Mouse (Mus musculus) G1E-ER4 (cell line): Measurements from ENCODE around the gene Stx8. TPM values are rescaled to one million over a fixed set of nuclear protein-coding genes. Genes with fewer than 3 reads are reported as not detected.

Experiments used
- GATA1 ChIP-seq: IDR thresholded peaks from one replicate; pipeline ENCODE4 v1.8.0; 2012; ENCODE audit warnings: low read length, inconsistent platforms
- polyA plus RNA-seq: library from polyadenylated mRNA; stranded (reverse); fragments of >175 nt; gene quantifications from 2 replicates; pipeline ENCODE4 v1.2.3, GENCODE M21; 2012

The Stx8 gene
- polyA plus RNA-seq, 1 experiment, result 0.66 TPM

- TF ChIP-seq GATA1, result no peak
Observed at GRCm38 (mm10) chr11:68049261-68050165, 83.5 kb downstream of the Stx8 start.

GRCm38 (mm10) chr11:68050725-68051124 lies 84.7 kb downstream of the Stx8 start:
- no peak for TF ChIP-seq GATA1

GRCm38 (mm10) chr11:68051305-68051704 lies 85.3 kb downstream of the Stx8 start:
- TF ChIP-seq GATA1, result no peak

DNA sequence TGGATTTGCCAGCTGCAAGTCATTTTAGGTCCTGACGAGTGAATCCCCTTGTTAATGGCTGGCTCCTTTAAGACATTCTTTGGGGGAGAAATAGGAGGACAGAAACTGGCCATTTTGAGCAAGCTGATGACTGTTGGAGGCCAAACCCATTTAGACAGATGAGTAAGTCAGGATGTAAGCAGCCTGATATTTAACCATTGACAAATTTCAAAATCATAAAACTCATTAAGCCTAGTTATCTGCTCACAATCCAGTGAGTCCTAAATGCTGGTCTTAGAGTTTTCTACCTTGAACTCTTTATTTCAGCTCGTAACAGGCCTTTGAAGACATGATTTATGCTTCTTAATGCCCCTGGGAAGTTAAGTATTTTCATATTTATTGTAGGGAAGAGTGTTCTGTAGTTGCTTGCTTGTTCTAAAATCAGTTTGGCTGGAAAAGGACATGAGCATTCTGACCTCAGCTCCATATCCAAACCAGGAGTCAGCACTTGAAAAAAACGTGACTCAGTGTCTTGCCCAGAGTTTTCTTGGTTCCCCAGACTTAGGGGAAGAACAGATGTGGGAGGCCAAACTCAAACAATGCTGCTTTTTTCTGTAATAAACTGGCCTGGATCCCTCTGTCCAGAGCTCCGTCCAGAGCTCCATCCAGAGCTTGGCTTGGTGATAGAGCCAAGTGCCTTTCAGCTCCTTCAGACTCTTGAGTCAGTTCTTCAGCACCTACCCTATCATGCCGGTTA lies 92.6 kb downstream of the Stx8 start:
- TF ChIP-seq GATA1, result no peak

DNA sequence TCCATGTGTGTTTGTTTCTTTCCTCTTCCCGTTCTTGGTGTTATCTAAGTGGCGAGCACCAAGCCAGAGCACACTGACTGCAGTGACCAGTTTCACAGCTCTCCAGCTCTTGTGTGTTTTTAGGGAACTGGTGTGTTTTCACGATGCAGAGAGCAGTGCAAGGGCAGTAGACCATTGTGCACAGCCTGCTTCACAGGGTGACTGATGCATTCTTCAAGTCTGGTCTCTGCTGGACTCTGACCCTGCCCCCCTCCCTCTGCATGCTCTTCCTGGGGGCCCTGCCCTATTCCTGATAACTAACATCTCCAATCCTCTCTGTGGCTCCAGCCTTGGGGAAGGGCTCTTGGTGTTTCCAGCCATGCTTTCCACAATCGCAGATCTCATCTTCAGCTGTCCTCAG lies 94.7 kb downstream of the Stx8 start:
- TF ChIP-seq GATA1, result no peak

DNA sequence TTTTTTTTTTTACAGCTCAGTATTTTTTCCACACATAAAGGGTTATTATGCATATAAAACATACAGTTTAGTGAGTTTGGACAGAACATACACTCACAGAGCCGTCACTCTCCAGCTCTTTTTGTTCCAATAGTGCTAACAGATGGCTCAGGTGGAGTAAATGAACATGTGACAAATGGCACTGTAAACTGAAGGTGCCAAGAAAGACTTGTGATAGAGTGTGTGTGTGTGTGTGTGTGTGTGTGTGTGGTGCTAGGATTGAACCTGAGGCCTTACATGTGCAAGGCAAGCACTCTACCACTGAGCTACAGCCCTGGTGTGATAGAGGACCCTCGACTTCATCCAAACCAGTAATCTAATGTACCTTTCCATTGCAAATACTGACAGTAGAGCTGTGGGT lies 96.1 kb downstream of the Stx8 start:
- no peak for TF ChIP-seq GATA1

GRCm38 (mm10) chr11:68067806-68068205 lies 101.8 kb downstream of the Stx8 start:
- TF ChIP-seq GATA1, result no peak

- no peak for TF ChIP-seq GATA1
Observed at GRCm38 (mm10) chr11:68070086-68070485, 104.1 kb downstream of the Stx8 start.

DNA sequence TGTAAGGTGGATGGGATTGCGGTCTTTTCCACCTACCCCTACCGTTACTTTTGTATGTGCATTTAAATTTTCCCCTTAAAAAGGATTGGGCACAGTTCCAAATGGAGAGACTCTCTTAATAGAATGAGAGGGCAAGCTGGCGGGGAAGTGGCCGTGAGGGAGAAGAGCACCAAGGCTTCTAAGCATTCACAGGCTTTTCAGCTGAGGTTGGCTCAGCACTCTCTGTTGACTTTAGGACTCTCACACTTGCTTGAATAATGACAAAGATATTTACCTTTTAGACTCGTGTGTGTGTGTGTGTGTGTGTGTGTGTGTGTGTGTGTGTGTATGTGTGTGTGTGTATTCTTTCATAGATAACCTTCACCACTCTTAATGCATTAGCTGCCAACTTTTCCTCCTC lies 105.8 kb downstream of the Stx8 start:
- TF ChIP-seq GATA1, result no peak

DNA sequence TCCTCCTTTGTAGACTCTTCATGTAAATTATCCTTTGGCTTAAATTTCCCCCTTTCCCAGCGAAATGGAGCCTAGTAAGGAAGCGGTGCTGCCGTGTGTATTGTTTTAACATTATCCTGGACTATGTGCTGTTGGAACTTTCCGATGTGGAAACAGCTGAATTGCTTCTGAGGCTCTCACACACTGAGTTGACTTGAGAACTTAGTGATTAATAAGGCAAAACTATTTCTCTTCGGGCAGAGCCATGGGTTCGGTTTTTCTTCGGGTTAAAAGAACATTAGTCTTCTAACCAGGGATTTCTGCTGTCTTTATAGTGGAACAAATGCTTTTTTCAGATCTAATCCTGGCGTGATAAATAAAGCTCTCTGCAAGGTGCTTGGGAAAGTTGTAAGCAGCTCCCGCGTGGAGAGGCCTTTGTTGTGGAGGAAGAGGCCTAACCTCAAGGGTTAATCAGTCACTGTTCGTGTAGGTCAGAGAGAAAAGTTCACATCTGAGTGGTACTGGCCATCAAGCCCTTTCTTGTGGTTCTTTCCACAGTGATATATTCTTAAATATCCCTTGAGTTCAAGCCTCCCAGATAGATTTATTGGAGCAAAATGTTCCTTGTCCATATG lies 106.7 kb downstream of the Stx8 start:
- TF ChIP-seq GATA1, result no peak

DNA sequence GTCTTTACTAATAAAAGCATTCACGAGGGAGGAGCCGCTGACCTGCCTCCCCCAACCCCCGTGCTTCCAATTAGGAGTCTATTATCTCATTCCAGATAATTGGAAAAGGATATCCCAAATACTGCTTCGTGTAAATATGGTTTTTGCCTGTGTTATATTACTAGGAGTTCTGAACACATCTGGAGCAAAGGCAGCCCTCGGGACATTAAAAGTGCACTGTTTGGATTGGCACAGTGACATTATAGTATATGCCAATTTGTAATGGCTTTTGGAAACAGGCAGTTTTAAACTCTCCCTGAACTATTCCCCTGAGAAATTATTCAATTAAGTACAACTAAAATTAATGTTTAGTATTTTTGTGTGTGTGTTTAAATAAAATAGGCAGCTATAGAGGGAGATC lies 108.7 kb downstream of the Stx8 start:
- no peak for TF ChIP-seq GATA1

GRCm38 (mm10) chr11:68075331-68075730 lies 109.3 kb downstream of the Stx8 start:
- TF ChIP-seq GATA1, result no peak

GRCm38 (mm10) chr11:68079756-68080155 lies 113.8 kb downstream of the Stx8 start:
- no peak for TF ChIP-seq GATA1

DNA sequence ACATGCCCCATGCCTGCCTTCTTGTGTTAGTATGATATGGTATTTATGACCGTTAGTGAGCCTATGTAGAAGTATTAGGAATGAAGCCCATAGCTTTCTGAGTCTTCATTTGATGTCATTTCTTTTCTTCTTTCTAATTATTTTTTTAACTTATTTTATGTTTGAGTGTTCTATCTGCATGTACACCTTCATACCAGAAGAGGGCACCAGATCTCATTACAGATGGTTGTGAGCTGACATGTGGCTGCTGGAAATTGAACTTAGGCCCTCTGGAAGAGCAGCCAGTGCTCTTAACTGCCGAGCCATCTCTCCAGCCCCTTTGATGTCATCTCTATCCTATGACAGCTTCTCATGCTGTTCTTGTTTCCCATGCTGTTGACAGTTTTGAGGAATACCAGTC lies 115.0 kb downstream of the Stx8 start:
- TF ChIP-seq GATA1, result no peak

- TF ChIP-seq GATA1, result no peak
Observed at GRCm38 (mm10) chr11:68082756-68083155, 116.8 kb downstream of the Stx8 start.

- no peak for TF ChIP-seq GATA1
Observed at GRCm38 (mm10) chr11:68083562-68083961, 117.6 kb downstream of the Stx8 start.
